Mouse (Mus musculus) right cerebral cortex, postnatal 25 days (tissue): ENCODE data around the gene Padi4.

Source experiments
- DNase-seq: peaks from one replicate; pipeline ENCODE4 v3.0.0; 2022

Gene Padi4

DNA sequence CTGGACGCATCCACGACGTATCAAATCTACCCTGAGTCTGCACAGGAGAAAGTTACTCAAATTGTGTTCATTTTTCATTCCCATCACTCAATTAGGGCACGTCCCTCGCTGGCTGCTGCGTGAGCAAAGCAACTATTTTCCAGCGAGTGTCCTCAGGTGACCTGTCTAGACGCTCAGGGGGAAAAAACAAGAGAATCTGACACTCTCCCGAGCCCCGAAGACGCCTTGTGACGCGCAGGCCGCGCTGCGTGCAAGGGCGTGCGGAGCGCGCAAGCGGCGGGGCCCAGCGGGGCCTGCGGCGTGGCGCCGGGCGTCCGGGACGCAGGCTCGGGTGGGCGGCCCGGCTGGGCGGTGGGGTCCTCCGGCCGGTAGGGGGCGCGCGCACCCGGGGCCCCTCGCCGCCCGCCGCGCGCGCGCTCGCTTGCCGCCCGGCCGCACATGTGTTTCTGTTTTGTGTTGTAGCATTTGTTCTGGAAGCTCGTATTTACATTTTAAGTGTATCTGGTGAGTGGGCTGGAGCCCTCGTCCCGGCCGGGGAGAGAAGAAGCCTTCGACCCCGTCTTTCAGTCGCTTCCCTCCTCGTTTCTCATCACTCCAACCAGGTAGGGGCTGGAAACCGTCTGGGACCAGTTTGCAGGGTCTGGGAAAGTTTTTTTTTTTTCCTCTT, 72.9 kb downstream of the Padi4 start:
- DNase-seq, result peak; percentile 87

DNA sequence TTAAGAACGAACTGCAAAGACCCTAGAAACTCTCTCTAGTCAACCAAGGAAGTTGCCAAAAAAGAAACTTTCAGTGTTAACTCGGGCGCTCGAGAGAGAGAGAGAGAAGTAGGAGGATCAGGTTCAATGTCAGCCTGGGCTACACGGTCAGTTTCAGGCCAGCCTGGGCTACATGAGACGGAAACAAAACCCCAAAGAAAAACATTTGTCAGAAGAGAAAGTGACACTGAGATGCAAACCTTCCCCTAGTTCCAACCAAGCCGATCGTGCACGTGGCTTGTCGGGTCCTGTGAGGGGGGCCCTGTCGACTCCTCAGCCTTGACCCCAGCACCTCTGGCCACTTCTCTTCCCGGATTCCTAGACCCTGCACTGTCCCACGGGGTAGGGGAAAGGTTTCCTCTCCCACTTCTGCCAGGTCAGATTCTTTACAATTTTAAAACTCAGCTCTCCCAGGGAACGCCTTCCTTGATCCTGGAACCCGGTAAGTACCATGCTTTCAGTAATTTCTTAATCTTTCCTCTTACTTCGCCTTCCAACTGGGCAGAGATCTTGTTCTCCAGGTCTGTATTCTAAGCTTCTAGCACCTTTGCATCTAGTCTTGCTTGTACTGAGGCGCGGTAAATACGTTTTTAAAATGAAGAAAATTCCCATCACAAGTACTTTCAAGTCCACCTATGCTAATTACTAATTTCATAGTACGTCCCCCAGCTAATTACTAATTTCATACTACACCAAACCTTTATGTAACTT, 73.6 kb downstream of the Padi4 start, which contains the start of gene Rcc2:
Rcc2 (plus strand) TSS at position 273 of the 750 bp plus-strand sequence.
- DNase-seq, result no peak

DNA sequence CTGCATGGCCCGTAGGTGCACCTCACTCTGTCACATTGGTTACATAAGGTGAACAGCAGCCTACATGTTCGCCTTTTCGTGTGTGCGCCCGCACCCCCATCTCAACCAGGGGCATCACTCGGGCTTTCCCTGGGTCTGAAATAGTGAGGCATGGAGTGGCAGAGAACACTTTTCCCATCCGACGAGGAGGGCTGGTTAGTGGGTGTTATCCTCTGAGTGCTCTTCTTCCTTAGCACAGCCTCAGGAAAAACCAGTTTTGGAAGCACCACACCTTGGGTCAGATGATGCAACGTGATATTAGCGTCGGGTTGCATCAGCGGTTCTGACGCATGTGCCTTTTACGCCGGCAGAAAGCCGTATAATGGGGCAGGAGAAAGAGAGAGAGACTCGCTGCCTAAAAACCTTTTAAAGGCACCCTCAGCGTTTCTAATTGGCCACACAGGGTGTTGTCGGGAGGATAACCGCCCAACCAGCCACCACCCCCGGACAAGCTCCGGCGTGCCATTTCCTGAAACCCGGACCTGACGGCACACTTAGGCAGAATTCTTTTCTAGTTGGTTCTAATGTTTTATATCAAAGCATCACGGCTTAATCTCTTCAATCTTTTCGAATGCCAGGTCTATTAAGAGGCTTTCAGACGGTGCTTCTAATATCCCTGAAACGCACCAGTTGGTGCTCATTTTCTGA, 74.5 kb downstream of the Padi4 start:
- DNase-seq, result peak; percentile 73
